Mouse (Mus musculus) heart, adult 2 months (tissue): ENCODE measurements at regions not wholly inside any gene's neighbourhood (a gene's known extent, or its start where the extent isn't known, plus 50 kb on each side); places are given as distances from the start of the nearest gene placed in this dataset.

ENCODE experiments used
- DNase-seq, 2 experiments: peaks; one replicate each; pipeline ENCODE4 v3.0.0; 2021
- H3K27ac ChIP-seq: fragments of 200-600 bp; 2 replicates; pipeline ENCODE4 v1.8.1; 2022
- H3K27me3 ChIP-seq: fragments of 200-500 bp; 2 replicates; pipeline ENCODE4 v1.6.1; 2012; ENCODE audit warnings: mild to moderate bottlenecking, low read length, inconsistent platforms, mixed read lengths; ENCODE audit not compliant: control insufficient read depth, insufficient read depth
- H3K36me3 ChIP-seq: fragments of 200-500 bp; 2 replicates; pipeline ENCODE4 v1.6.1; 2012; ENCODE audit warnings: low read length, inconsistent platforms; ENCODE audit not compliant: control insufficient read depth, insufficient read depth
- H3K4me1 ChIP-seq: fragments of 200-500 bp; 2 replicates; pipeline ENCODE4 v1.6.1; 2011; ENCODE audit warnings: low read length; ENCODE audit not compliant: control insufficient read depth, insufficient read depth
- H3K4me3 ChIP-seq: fragments of 200-600 bp; 2 replicates; pipeline ENCODE4 v1.8.1; 2022
- H3K79me2 ChIP-seq: fragments of 200-500 bp; replicated peaks from 2 replicates; pipeline ENCODE4 v1.6.1; 2012; ENCODE audit warnings: mild to moderate bottlenecking, inconsistent platforms, low read length, moderate library complexity, mixed read lengths; ENCODE audit not compliant: control insufficient read depth, insufficient read depth
- H3K9ac ChIP-seq: fragments of 200-500 bp; 2 replicates; pipeline ENCODE4 v1.6.1; 2012; ENCODE audit warnings: low read depth, mild to moderate bottlenecking, control low read depth, inconsistent platforms, low read length, mixed read lengths
- CTCF ChIP-seq: fragments of 200-600 bp; IDR thresholded peaks from 2 replicates; pipeline ENCODE4 v1.8.1; 2022; ENCODE audit warnings: antibody characterized with exemption, mild to moderate bottlenecking, moderate library complexity
- EP300 ChIP-seq: fragments of 200-500 bp; IDR thresholded peaks from 2 replicates; pipeline ENCODE4 v1.6.1; 2011; ENCODE audit warnings: low read depth, low read length, control low read depth; ENCODE audit not compliant: insufficient read depth
- POLR2A ChIP-seq: fragments of 200-500 bp; IDR thresholded peaks from 2 replicates; pipeline ENCODE4 v1.6.1; 2011; ENCODE audit warnings: mild to moderate bottlenecking, low read depth, low read length, control low read depth; ENCODE audit not compliant: insufficient read depth
- WGBS: fragments of 180-500 bp; shearing (Covaris S2); methylation state at CpG from one replicate; pipeline ENCODE4 v1.1.7; 2018; 5-methylcytosine and 5-hydroxymethylcytosine counted together
- intact Hi-C: fragments of 180-260 bp; cut with DNase I; formaldehyde crosslinking; loops from one replicate; pipeline ENCODE4 v1.15.1; 2025

DNA sequence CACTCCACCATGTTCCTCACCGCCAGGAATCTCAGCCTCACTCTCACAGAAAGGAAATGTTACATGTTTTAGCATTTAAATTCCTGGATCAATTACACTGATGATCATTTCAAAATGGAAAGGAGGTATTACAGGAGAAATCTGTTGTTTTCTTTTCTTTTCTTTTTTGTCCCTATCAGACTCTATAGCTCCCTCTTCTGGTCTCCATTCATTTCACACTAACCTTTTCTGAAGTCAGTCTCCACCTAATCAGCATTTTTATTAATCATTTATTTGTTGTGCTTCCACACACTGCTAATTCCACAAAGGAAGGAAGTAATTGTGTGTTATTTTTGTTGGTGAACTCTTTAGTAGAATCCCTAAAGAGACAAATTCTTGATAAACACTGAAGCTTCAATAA, 130.5 kb upstream of the Car10 start:
- Histone ChIP-seq H3K9ac (no peak overlapping the region), H3K79me2 (no peaks in the 10 kb centered on the region), H3K36me3 (no peaks in the 10 kb centered on the region), H3K27ac (no peak overlapping the region), H3K27me3 (no peaks in the 10 kb centered on the region), H3K4me1 (no peaks in the 10 kb centered on the region), H3K4me3 (no peak overlapping the region)
- 49% methylated on average over 1 of the region's 1 CpGs for WGBS
- no peak for DNase-seq
- intact Hi-C loops = no loop called here
- TF ChIP-seq EP300 (no peak), CTCF (peak; percentile 15; the same call in 1 of the 2 replicates), POLR2A (no peak)

DNA sequence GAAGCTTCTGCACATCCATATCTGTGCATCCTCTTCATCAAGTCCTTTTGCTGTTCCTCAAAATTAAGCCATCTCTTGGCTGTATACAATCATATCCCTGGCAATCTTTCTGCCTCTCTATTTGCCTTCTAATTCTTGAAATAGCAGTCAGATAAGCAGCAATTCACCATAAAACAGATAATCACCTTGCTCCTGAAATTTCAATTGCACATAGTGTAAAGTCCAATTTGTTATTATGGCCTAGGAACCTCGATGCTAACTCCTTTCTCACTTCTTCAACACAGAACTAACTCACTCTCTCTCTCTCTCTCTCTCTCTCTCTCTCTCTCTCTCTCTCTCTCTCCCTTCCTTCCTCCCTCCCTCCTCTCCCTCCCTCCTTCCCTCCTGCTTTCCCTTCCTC, 98.2 kb upstream of the Car10 start:
- WGBS = 36% methylated on average over 1 of the region's 1 CpGs
- Histone ChIP-seq H3K4me1 (no peaks in the 10 kb centered on the region), H3K27me3 (no peaks in the 10 kb centered on the region), H3K79me2 (no peaks in the 10 kb centered on the region), H3K36me3 (no peaks in the 10 kb centered on the region), H3K4me3 (no peak overlapping the region), H3K9ac (no peak overlapping the region), H3K27ac (no peak overlapping the region)
- intact Hi-C loops = no loop called here
- DNase-seq = no peak
- TF ChIP-seq CTCF = no peak
- no peak for TF ChIP-seq POLR2A
- TF ChIP-seq EP300 = no peak

DNA sequence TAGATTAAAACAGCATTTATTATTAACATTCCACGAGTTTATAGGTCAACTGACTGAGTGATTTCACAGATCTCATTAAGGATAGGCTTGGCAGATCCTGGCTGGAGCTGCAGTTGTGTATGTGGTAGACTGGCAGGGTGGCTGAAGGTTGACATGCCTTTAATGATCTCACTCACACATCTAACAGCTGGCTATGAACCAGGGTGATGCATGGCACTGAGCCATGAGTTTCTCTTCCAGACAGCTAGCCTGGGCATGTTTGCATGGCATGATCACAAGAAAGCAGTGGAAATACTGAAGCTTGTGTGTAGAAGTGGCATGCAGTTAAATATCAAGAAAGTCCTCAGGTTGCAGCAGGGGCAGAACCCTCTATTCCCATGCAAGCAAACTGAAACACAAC, 91.8 kb upstream of the Car10 start:
- no peaks in the 10 kb centered on the region for H3K27me3 ChIP-seq
- H3K27ac ChIP-seq = no peak overlapping the region
- H3K9ac ChIP-seq = no peak overlapping the region
- no peak for DNase-seq
- no peak for TF ChIP-seq POLR2A
- H3K4me1 ChIP-seq = no peaks in the 10 kb centered on the region
- intact Hi-C loops = no loop called here
- no peaks in the 10 kb centered on the region for H3K36me3 ChIP-seq
- H3K79me2 ChIP-seq = no peaks in the 10 kb centered on the region
- no peak overlapping the region for H3K4me3 ChIP-seq
- 31% methylated on average over 1 of the region's 1 CpGs for WGBS

DNA sequence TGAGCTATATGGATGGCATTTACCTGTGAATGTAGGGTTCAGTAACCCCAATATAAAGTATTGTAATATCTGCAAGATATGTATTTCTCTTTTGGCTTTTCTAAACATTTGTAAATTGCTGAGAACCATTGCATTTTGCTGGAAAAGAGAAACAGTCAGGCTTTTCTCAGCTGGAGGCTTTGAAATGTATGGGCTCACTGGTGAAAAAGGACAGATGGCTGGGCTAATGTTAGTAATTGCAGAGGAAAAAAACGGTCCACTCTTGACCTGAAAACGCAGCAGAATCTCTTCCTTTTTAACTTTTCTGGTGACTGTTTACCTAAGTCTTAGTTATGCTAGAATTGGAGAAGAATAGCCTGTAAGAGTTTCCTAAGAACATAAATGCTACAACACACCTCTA, 71.8 kb upstream of the Car10 start:
- H3K4me3 ChIP-seq = no peak overlapping the region
- no peaks in the 10 kb centered on the region for H3K36me3 ChIP-seq
- no peaks in the 10 kb centered on the region for H3K27me3 ChIP-seq
- TF ChIP-seq EP300 (no peak), CTCF (no peak), POLR2A (no peak)
- intact Hi-C loops = no loop called here
- H3K9ac ChIP-seq = no peak overlapping the region
- no peaks in the 10 kb centered on the region for H3K4me1 ChIP-seq
- 31% methylated on average over 2 of the region's 2 CpGs for WGBS
- H3K27ac ChIP-seq = no peak overlapping the region
- DNase-seq = no peak
- H3K79me2 ChIP-seq = no peaks in the 10 kb centered on the region

DNA sequence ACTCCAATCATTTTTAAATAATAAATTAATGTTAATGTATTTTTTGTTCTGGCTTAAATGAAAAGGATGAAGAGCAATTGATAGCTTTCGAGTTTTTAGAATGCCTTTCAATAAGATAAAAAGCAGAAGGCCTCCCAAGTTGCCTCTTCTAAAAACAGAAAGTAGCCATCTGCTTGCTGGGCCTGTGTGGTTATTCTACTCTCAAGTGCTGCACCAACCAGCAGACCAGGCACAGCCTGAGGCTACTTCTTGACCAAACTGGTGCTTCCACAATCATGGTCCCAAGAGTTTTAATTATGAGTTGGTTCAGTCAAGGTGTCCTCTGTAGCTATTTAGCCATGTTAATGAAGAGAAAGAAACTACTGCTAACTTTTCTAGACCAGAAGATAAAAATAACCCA, 62.3 kb upstream of the Car10 start:
- intact Hi-C loops = no loop called here
- no peak overlapping the region for H3K9ac ChIP-seq
- no peak overlapping the region for H3K4me3 ChIP-seq
- no peaks in the 10 kb centered on the region for H3K4me1 ChIP-seq
- no peak overlapping the region for H3K27ac ChIP-seq
- WGBS = 36% methylated on average over 1 of the region's 1 CpGs
- no peaks in the 10 kb centered on the region for H3K79me2 ChIP-seq
- H3K36me3 ChIP-seq = no peaks in the 10 kb centered on the region
- no peaks in the 10 kb centered on the region for H3K27me3 ChIP-seq
- DNase-seq = no peak
- no peak for TF ChIP-seq POLR2A
- TF ChIP-seq EP300 = no peak
- TF ChIP-seq CTCF = no peak

DNA sequence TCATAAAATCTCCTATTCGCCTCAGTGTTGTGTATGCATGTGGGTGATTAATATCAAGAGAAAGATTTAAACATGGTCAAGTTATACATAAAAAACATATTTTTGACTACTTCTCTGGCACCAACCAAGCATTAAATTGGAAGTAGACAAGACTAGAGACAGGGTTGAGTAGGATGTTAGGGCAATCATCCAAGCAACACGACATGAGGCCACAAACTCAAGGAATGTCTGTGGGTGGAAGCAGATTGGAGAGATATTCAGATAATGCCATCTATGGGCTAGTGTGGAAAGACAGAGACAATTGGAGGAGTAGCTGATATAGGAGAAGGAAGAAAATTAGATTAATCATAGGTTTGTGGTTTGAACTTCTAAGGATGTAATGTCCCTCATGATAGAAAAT, 60.0 kb upstream of the Car10 start:
- no peaks in the 10 kb centered on the region for H3K4me1 ChIP-seq
- WGBS = 49% methylated on average over 2 of the region's 2 CpGs
- TF ChIP-seq CTCF (no peak), POLR2A (no peak), EP300 (no peak)
- no peak for DNase-seq
- H3K36me3 ChIP-seq = no peaks in the 10 kb centered on the region
- intact Hi-C loops = no loop called here
- H3K79me2 ChIP-seq = no peaks in the 10 kb centered on the region
- no peak overlapping the region for H3K4me3 ChIP-seq
- no peak overlapping the region for H3K27ac ChIP-seq
- H3K27me3 ChIP-seq = no peaks in the 10 kb centered on the region
- no peak overlapping the region for H3K9ac ChIP-seq

DNA sequence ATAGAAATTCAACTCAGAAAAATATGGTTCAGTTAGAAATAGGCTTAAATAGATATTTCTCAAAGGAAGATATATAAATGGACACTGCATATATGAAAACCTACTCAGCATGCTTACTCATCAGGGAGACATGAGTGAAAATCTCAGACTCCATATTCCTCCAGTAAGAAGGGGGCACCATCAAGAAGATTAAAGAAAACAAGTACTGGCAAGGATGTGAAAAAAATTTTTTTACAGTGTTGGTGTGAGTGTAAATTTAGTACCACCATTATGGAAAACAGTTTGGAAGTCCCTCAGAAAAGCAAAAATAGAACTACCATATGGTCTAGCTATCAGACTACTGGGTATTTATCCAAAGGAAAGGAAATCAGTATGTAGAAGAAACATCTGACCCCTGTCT, 58.5 kb upstream of the Car10 start:
- no peak overlapping the region for H3K27ac ChIP-seq
- intact Hi-C loops = no loop called here
- no peaks in the 10 kb centered on the region for H3K27me3 ChIP-seq
- no peak overlapping the region for H3K4me3 ChIP-seq
- H3K9ac ChIP-seq = no peak overlapping the region
- no peak for DNase-seq
- no peaks in the 10 kb centered on the region for H3K4me1 ChIP-seq
- H3K36me3 ChIP-seq = no peaks in the 10 kb centered on the region
- TF ChIP-seq EP300 = no peak
- TF ChIP-seq CTCF = no peak
- TF ChIP-seq POLR2A = no peak
- no peaks in the 10 kb centered on the region for H3K79me2 ChIP-seq
